Mouse (Mus musculus) gastrocnemius, postnatal 36 days (tissue): ENCODE measurements around the gene Pex11g. TPM values are rescaled to one million over a fixed set of nuclear protein-coding genes. Genes with fewer than 3 reads are reported as not detected.

Experiments
- DNase-seq, 2 experiments: peaks; one replicate each; pipeline ENCODE4 v3.0.0; 2022
- intact Hi-C: fragments of 180-260 bp; cut with DNase I; formaldehyde crosslinking; loops from one replicate; pipeline ENCODE4 v1.15.1; 2025
- total RNA-seq, 2 experiments: library from RNA; stranded (reverse); gene quantifications; 2 replicates each; pipeline ENCODE4 v1.2.3; 2021

Pex11g gene
- total RNA-seq, 2 experiments from 2014 or later: 2.4 to 3.5 TPM

DNA sequence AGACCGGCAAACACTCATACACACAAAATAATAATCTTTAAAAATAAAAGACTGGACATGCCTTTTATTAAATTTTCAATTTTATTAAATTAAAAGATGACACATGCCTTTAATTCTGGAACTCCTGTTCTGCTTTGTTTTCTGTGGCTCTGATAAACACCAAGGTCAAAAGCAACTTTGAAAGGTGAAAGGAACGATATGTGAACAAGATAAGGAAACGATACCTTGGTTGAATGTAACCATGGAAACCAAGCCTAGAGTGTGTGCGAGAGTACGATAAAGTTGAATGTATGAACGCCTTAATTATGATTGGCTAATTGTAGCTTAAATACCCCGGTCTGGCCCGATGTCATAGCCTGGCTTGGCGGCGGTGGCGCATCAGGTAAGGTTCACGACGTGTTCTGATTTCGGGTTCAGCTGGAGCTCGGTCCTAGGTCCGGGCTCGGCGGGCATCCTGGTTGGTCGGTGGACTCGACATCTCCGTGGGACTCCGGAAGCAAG is 14.8 kb upstream of the Pex11g start:
- intact Hi-C loops: no loop called here
- DNase-seq: no peak

DNA sequence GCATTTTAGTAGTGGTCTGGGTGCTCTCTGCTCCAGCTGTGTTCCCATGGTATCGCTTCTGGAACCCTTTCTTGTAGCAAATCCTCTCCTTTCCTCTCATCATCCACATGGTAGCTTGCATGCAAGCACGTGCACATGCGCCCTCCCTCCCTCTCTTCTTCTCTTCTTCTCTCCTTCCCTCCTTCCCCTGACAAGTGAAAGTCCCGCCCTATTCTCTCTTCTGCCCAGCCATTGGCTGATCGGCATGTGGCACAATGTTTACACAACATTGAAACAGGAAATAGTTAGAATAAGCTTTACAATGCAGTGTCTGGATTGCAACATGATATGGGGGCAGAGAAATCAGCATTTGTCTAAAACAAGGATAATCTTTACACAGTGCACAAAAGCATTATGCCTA is 14.1 kb upstream of the Pex11g start:
- DNase-seq: no peak
- intact Hi-C loops: no loop called here

DNA sequence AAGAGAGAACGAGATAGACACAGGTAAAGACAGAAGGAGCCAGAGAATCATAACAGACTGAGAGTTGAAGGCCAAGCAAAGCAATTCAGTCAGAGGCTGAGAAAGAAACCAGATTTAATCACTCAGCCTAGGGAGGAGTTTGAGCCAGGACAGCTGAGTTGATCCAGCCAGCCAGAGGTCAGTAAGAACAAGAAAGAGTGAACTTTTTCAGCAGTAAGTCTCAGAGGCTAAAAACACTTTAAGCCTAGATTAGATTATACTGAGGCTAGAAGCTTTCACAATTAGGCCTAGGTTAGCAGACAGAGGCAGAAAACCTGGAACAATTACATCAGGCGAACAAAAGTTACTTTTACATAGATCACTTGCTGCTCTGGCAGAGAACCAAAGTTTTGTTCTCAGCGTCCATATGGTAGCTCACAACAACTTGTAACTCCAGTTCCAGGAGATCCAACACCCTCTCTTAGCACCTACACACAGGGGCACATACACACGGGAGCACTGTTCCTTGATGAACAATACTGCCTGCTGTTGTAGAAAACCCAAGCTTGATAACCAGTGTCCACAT is 12.8 kb upstream of the Pex11g start:
- no peak for DNase-seq
- intact Hi-C loops: no loop called here

DNA sequence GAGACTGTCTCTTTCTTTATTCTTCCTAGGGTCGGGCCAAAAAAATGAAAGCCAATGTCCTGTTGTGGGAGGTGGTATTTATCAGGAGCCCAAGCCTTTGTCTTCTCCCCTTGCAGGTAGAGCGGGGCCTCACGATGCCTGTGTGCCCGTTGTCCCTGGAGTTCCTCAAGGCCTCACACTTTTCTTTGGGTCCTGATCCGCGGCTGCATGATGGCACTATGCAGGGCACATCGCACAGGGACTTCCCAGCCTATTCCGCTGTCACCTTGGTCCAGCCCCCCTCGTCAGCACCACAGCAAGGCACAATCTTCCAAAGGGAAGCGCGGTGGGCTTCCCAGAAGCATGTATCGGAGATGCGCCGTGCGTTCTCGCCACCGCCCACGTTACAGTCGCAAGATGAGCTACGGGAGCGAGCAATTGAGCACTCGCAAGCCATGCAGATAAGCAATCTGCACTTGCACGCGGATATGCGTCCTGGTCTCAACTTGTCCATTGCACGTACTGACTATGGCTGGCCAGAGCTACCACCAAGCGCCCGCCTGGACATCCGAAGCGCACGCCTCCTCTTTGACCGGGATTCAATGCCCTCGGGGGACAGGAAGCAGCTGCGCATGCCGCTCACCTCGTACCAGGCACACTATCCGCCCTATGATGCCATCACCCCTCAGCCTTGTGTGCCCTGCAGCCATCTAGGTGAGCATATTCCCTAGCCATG is 8.4 kb upstream of the Pex11g start:
- intact Hi-C loops: no loop called here

DNA sequence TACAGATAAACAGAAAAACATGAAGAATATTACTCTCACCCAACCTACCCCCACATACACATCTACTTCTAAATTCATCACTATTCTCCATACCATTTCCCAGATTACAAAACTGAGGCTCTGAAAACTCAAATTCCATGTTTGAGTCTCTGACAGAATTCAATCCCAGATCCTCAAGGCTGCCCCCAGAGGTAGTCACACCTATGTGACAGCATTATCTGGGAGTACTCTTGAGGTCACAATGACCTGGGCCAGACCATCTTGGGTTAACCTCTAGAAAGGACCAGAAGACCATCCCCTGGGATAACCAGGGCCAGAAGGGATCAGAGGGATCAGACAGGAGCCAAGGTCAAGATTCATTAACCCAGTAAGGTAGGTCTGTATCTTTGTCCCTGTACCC is 3.1 kb upstream of the Pex11g start, which contains the start of gene Tex45:
TSS of gene Tex45 (plus strand) at position 301 of the 400 bp plus-strand sequence.
- DNase-seq: no peak
- intact Hi-C loops: no loop called here

More for the DNA sequence above, 8.4 kb upstream of the Pex11g start:
- no peak for DNase-seq

DNA sequence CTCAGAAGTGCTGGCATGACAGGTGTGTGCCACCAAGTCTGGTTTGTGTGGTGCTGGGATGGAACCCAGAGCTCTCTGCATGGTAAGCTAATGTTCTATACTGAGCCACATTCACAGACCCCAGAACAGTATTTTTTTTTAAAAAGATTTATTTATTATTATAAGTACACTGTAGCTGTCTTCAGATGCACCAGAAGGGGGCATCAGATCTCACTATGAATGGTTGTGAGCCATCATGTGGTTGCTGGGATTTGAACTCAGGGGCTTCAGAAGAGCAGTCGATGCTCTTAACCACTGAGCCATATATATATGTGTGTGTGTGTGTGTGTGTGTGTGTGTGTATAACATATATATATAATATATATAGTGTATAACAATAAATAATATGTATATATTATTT is 1.4 kb upstream of the Pex11g start:
- no peak for DNase-seq
- intact Hi-C loops: loop anchor here (10.0 kb wide), 1 partner anchor 206 kb away; the partner anchor contains the start of genes Fcor and Trappc5

DNA sequence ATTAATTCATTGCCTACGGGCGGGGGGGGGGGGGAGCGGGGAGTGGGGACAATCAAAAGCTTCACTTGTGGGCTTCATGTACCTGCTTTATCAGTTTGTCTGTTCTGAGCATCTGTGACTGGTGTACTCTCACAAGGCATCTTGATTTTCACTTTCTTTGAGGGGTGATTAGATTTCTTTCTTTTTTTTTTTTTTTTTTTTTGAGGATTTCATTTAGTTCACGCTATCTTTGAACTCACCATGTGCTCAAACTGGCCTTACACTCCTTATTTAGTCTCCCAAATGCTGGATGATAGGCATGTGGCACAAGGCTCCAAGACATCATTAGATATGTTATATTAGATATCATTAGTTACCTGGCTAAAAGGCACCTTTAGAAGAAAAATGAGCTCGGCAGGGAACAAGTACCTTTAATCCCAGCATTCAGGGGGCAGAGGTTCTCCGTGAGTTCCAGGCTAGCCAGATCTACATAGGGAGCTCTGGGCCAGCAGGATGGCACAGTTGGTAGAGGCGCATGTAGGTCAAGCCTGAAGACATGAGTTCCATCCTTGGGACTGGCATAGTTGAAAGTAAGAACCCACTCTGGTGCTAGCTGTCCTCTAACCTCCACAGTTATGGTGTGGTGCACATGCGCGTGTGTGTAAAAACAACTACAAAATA is 536 bp upstream of the Pex11g start:
- intact Hi-C loops: loop anchor here (10.0 kb wide), 1 partner anchor 207 kb away; the partner anchor contains the start of genes Fcor and Trappc5
- no peak for DNase-seq

DNA sequence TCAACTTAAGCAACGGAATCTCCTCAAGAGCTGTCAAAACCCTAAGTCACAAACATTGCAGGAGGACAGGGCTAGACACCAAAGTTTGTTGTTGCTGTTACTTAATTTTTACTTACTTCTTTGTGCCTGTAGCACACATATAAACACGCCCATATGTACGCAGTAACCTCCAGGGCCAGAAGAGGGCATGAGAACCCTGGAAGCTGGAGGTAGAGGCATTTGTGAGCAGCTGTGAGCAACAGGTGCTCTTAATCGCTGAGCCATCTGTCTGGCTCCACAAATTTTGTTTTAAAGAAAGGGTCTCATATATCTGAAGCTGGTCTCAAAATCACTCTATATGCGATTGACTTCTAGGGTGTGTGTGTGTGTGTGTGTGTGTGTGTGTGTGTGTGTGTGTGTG is 3.2 kb downstream of the Pex11g start:
- DNase-seq: no peak
- intact Hi-C loops: loop anchor here (10.0 kb wide), 1 partner anchor 210 kb away; the partner anchor contains the start of genes Fcor and Trappc5

DNA sequence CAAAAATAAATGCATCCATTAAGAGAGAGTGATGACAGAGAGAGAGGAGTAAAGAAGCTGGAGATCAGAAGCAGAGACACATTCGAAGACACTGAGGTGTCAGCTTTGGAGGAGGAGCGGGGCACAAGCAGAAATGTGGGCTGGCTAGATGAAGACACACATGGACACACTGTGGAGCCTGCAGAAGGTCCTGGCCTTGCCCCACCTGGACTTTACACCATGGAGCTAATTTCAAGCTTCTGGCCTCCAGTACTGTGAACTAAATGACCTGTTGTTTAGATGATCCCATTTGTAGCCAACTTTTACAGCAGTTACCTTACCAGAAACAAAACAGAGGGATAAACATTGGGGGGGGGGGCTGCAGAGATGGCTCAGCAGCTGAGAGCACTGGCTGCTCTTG is 4.2 kb downstream of the Pex11g start:
- DNase-seq: no peak
- intact Hi-C loops: loop anchor here (10.0 kb wide), 1 partner anchor 212 kb away; the partner anchor contains the start of genes Fcor and Trappc5

- intact Hi-C loops: loop anchor here (5.0 to 10.0 kb wide), 2 partner anchors 60 to 97 kb away; partner anchors contain the start of genes A430078G23Rik and Arhgef18
Measured at GRCm38 (mm10) chr8:3451992-3452391, 15.5 kb downstream of the Pex11g start.

DNA sequence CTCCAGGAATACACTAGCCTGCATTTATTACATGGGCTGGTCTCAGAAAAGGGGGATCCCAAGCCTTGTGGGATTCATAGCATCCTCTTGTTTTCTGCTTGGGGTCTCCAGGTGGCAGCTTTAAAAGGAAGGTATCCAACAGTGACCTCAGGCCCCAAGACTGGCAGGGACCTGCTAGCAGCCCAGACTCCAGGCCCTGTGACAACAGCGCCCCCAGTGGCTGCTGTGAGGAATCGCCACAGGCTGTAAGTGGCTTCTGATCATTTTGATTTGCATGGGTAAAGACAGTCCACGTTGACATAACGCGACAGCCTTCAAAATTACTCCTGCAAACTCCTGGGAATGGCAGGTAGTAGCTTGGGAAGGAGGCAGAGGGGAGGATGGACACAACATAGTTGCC is 16.8 kb downstream of the Pex11g start:
- peak in 1 of 2 experiments; percentile 35 for DNase-seq
- intact Hi-C loops: loop anchor here (5.0 to 10.0 kb wide), 2 partner anchors 58 to 96 kb away; partner anchors contain the start of genes A430078G23Rik and Arhgef18

More at GRCm38 (mm10) chr8:3451992-3452391, 15.5 kb downstream of the Pex11g start:
- no peak for DNase-seq

GRCm38 (mm10) chr8:3449226-3449625 is 18.3 kb downstream of the Pex11g start:
- no peak for DNase-seq
- intact Hi-C loops: no loop called here

- no peak for DNase-seq
- intact Hi-C loops: no loop called here
Measured at GRCm38 (mm10) chr8:3439510-3439909, 28.0 kb downstream of the Pex11g start.

DNA sequence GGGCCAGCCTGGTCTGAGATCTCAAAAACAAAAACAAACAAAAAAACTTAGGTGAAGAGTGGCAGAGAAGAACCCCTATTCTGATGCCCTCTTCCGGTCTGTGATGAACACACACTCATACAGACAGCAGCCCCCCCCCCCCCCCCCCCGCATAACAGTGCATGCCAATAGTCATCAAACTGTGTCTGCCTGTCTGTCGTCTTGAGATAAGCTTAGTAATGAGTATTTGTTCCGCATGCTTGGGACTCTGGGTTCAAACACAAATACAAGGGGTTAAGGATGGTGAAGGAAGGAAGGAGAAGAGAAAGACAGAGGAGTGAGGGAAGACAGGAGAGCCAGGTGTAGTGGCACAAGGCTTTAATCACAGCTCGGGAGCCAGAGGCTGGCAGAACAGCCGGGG is 31.0 kb downstream of the Pex11g start:
- intact Hi-C loops: no loop called here

DNA sequence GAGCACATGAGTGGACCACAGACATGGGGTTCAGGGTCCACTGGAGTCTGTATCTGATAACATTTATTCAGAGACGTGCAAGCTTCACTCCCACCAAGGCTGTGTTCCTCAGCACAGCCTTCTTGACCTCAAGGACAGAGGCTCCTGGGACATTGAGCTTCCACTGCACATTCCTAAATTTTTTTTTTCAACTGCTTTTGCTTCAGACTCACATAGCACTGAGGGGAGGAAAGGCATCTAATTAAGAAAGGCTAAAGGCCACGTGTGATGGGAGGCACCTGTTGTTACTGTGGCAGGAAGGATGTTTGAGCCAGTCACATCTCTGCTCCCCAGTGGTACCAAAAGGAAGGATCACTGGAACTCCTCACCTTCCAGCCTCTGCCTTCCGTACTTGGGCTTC is 36.4 kb downstream of the Pex11g start:
- intact Hi-C loops: no loop called here
- no peak for DNase-seq

More for the DNA sequence above, 31.0 kb downstream of the Pex11g start:
- DNase-seq: no peak

DNA sequence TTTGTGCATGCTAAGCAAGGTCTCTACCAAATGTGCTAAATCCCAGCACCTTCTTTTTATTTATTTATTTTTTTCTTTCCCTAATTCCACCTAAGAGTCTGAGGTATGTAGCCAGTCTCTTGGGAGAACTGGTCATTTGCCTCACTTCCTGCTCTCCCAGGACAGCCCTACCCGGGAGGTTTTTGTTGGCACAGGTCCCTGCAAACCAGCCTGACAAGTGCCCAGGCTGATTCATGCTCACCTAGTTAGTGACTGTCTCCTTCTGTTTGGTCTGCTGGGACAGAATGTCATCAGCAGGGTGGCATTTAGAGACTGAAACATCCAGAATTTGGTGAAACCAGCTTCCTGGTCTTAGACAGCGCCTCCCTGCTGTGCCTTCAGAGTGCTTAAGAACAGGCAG is 37.5 kb downstream of the Pex11g start:
- DNase-seq: no peak
- intact Hi-C loops: no loop called here

GRCm38 (mm10) chr8:3428426-3428825 is 39.1 kb downstream of the Pex11g start:
- no peak for DNase-seq
- intact Hi-C loops: no loop called here

- no peak for DNase-seq
- intact Hi-C loops: no loop called here
Measured at GRCm38 (mm10) chr8:3426211-3426610, 41.3 kb downstream of the Pex11g start.

DNA sequence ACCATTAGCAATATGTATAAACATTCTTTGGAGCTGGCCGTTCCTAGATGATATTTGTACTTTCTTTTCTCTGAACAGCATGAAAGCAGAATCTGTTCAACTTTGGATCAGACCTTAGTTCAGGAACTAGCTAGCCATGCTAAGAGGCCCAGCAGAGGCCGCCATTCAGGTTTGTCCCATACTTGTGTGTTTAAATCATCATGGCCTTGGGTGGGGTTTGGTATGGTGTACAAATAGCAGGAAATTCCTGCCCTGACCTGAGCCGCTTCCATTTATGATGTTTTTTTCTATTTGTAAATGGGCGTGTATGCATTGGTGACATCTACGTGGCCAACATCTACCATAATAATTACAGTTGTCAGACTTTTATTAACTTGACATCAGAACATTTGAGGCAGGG is 42.3 kb downstream of the Pex11g start:
- no peak for DNase-seq
- intact Hi-C loops: no loop called here

DNA sequence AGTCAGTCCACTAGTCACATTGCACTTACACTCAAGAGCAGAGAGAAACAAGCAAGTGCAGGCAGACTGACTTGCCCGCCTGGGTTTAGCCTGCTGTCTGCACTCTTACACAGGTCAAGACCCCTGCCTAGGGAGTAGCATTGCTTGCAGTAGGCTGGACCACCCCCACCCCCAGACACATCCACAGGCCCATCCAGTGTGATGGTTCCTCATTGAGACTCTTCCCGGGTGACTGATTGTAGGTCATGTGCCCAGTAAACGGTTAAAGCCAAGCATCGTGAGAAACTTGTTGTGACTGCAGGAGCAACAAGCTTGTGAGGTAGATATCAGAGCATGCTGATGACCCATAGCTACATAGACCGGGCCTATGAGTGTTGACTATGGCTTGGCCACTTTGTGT is 46.0 kb downstream of the Pex11g start:
- intact Hi-C loops: no loop called here
- no peak for DNase-seq

DNA sequence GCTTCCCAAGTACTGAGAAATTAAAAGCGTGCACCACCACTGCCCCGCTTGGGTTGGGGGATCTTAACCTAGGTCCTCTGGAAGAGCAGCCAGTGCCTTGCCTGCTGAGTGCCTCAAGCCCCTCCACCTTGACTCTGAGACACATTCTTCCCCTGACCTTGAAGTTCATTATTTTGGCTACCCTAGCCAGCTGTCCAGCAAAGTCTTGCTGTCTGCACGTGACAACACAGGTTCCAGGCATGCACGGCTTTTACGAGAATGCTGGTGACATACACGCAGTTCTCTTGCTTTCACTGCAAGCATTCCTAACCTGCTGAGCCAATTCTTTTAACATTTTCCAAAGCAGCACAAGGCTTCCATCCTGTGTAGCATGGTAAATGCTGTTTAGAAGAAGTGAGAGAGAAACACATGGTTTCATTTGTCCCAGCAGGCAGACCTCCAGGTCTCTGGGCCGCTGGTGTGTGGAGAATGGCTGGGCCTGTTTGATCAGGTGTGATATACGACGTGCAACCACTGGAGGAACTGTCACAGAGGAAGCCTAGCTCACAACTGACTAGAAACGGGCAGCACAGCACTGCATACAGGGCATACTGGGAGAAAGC is 47.3 kb downstream of the Pex11g start:
- DNase-seq: no peak
- intact Hi-C loops: no loop called here
